Comparison of ENCODE assay signal across 8 mouse cellular contexts in genomic region chr19:32255429-32256185, GRCm38 (mm10).
DNase-seq lines count a peak whose midpoint lies in the region; ATAC-seq and TF ChIP-seq lines count a peak whose summit lies in the region.

No protein-coding gene starts in this region.

- H3K27ac ChIP-seq in forebrain, postnatal 0 days (ENCODE audit: low read depth, low read length) = 0 out of 2 replicates have a peak overlapping the region, but pooled peaks have one; percentile 21
- no peak overlapping the region for H3K27ac ChIP-seq in forebrain, embryonic 16.5 days (ENCODE audit: low read length)
- H3K27ac ChIP-seq in midbrain, embryonic 10.5 days (replicated peaks) = peak overlapping the region; percentile 69
- no peak overlapping the region for H3K27ac ChIP-seq in midbrain, embryonic 16.5 days (ENCODE audit: low read length)
- H3K27ac ChIP-seq in embryonic facial prominence, embryonic 14.5 days (replicated peaks; ENCODE audit: low read depth, low read length) = peak overlapping the region; percentile 48; the same call in 1 of the 2 replicates
- H3K27ac ChIP-seq in midbrain, postnatal 0 days (ENCODE audit: low read depth, low read length) = 0 out of 2 replicates have a peak overlapping the region, but pooled peaks have one; percentile 19

- no peak for TF ChIP-seq CTCF in forebrain, postnatal 0 days (IDR thresholded peaks at IDR 0.05; ENCODE audit: low read depth)
- no peak for TF ChIP-seq CTCF in midbrain, postnatal 0 days (IDR thresholded peaks at IDR 0.05)

- H3K9ac ChIP-seq in forebrain, postnatal 0 days = no peak overlapping the region
- H3K9ac ChIP-seq in forebrain, embryonic 16.5 days (replicated peaks; ENCODE audit: low read depth, low read length) = no peak overlapping the region
- H3K9ac ChIP-seq in midbrain, embryonic 16.5 days (ENCODE audit: low read depth, low read length) = no peak overlapping the region
- no peak overlapping the region for H3K9ac ChIP-seq in embryonic facial prominence, embryonic 14.5 days (ENCODE audit: low read depth, low read length)
- H3K9ac ChIP-seq in midbrain, postnatal 0 days (replicated peaks; ENCODE audit: low read length, poor library complexity, severe bottlenecking) = no peak overlapping the region

- WGBS in forebrain, postnatal 0 days = 40% methylated on average over 6 of the region's 6 CpGs
- 31% methylated on average over 6 of the region's 6 CpGs for WGBS in forebrain, embryonic 16.5 days
- WGBS in midbrain, embryonic 10.5 days = 23% methylated on average over 6 of the region's 6 CpGs
- 28% methylated on average over 6 of the region's 6 CpGs for WGBS in midbrain, embryonic 16.5 days
- 38% methylated on average over 6 of the region's 6 CpGs for WGBS in embryonic facial prominence, embryonic 14.5 days
- WGBS in midbrain, postnatal 0 days = 32% methylated on average over 6 of the region's 6 CpGs

- DNase-seq in forebrain, postnatal 0 days = no peak
- no peak for DNase-seq in midbrain, embryonic 10.5 days (ENCODE audit: low spot score)
- no peak for DNase-seq in embryonic facial prominence, embryonic 14.5 days (ENCODE audit: low spot score)
- no peak for DNase-seq in midbrain, postnatal 0 days (ENCODE audit: low spot score)
- no peak for DNase-seq in T-cell, adult 2 months (ENCODE audit: low spot score)

- ATAC-seq in forebrain, postnatal 0 days = no peak
- no peak for ATAC-seq in forebrain, embryonic 16.5 days
- ATAC-seq in midbrain, embryonic 16.5 days = no peak
- no peak for ATAC-seq in embryonic facial prominence, embryonic 14.5 days (ENCODE audit: low read depth)
- no peak for ATAC-seq in midbrain, postnatal 0 days (ENCODE audit: low FRiP score)
- no peak for ATAC-seq in cerebellum, adult (ENCODE audit: insufficient number of reproducible peaks, low FRiP score, low TSS enrichment)

- H3K4me1 ChIP-seq in forebrain, postnatal 0 days (ENCODE audit: insufficient read depth) = no peaks in the 10 kb centered on the region
- 0 out of 2 replicates have a peak, but pooled peaks cover 2% of the 10 kb centered on the region for H3K4me1 ChIP-seq in forebrain, embryonic 16.5 days (replicated peaks; ENCODE audit: control insufficient read depth, insufficient read depth, low read length)
- peaks cover 50% of the 10 kb centered on the region for H3K4me1 ChIP-seq in midbrain, embryonic 10.5 days
- no peaks in the 10 kb centered on the region for H3K4me1 ChIP-seq in midbrain, embryonic 16.5 days (ENCODE audit: control insufficient read depth, insufficient read depth, low read length)
- H3K4me1 ChIP-seq in embryonic facial prominence, embryonic 14.5 days (ENCODE audit: control insufficient read depth, insufficient read depth, low read length) = peaks cover 16% of the 10 kb centered on the region
- H3K4me1 ChIP-seq in midbrain, postnatal 0 days (ENCODE audit: insufficient read depth, low read length) = peaks cover 6% of the 10 kb centered on the region; the same call in 1 of the 2 replicates

- H3K36me3 ChIP-seq in forebrain, postnatal 0 days (ENCODE audit: insufficient read depth) = no peaks in the 10 kb centered on the region
- H3K36me3 ChIP-seq in forebrain, embryonic 16.5 days (ENCODE audit: control insufficient read depth, insufficient read depth) = no peaks in the 10 kb centered on the region
- H3K36me3 ChIP-seq in midbrain, embryonic 10.5 days = no peaks in the 10 kb centered on the region
- no peaks in the 10 kb centered on the region for H3K36me3 ChIP-seq in midbrain, embryonic 16.5 days (ENCODE audit: control insufficient read depth, insufficient read depth, low read length)
- no peaks in the 10 kb centered on the region for H3K36me3 ChIP-seq in embryonic facial prominence, embryonic 14.5 days (ENCODE audit: control insufficient read depth, insufficient read depth, low read length)
- peaks cover 4% of the 10 kb centered on the region; the same call in 1 of the 2 replicates for H3K36me3 ChIP-seq in midbrain, postnatal 0 days (ENCODE audit: insufficient read depth, low read length)

- H3K4me2 ChIP-seq in forebrain, postnatal 0 days (ENCODE audit: low read depth) = no peak overlapping the region
- H3K4me2 ChIP-seq in forebrain, embryonic 16.5 days (ENCODE audit: low read length) = no peak overlapping the region
- H3K4me2 ChIP-seq in midbrain, embryonic 16.5 days (ENCODE audit: low read length) = no peak overlapping the region
- no peak overlapping the region for H3K4me2 ChIP-seq in embryonic facial prominence, embryonic 14.5 days (ENCODE audit: low read depth, low read length)
- H3K4me2 ChIP-seq in midbrain, postnatal 0 days (ENCODE audit: low read depth, low read length, poor library complexity, severe bottlenecking) = no peak overlapping the region

- no peaks in the 10 kb centered on the region for H3K27me3 ChIP-seq in forebrain, postnatal 0 days (ENCODE audit: insufficient read depth, low read length)
- H3K27me3 ChIP-seq in forebrain, embryonic 16.5 days (replicated peaks; ENCODE audit: control insufficient read depth, insufficient read depth, low read length) = no peaks in the 10 kb centered on the region
- H3K27me3 ChIP-seq in midbrain, embryonic 10.5 days (ENCODE audit: low read depth, poor library complexity, severe bottlenecking) = no peaks in the 10 kb centered on the region
- H3K27me3 ChIP-seq in midbrain, embryonic 16.5 days (ENCODE audit: control insufficient read depth, insufficient read depth, low read depth, low read length) = no peaks in the 10 kb centered on the region
- H3K27me3 ChIP-seq in embryonic facial prominence, embryonic 14.5 days (replicated peaks; ENCODE audit: control insufficient read depth, insufficient read depth, low read length) = no peaks in the 10 kb centered on the region
- no peaks in the 10 kb centered on the region for H3K27me3 ChIP-seq in midbrain, postnatal 0 days (ENCODE audit: insufficient read depth, low read length)

- no peaks in the 10 kb centered on the region for H3K9me3 ChIP-seq in forebrain, postnatal 0 days (ENCODE audit: low read length)
- no peaks in the 10 kb centered on the region for H3K9me3 ChIP-seq in forebrain, embryonic 16.5 days (ENCODE audit: control insufficient read depth, low read length)
- H3K9me3 ChIP-seq in midbrain, embryonic 10.5 days (replicated peaks) = no peaks in the 10 kb centered on the region
- no peaks in the 10 kb centered on the region for H3K9me3 ChIP-seq in midbrain, embryonic 16.5 days (replicated peaks; ENCODE audit: control insufficient read depth, low read length, poor library complexity, severe bottlenecking)
- no peaks in the 10 kb centered on the region for H3K9me3 ChIP-seq in embryonic facial prominence, embryonic 14.5 days (ENCODE audit: control insufficient read depth, low read length)
- H3K9me3 ChIP-seq in midbrain, postnatal 0 days (ENCODE audit: low read length) = no peaks in the 10 kb centered on the region

- H3K4me3 ChIP-seq in forebrain, postnatal 0 days (ENCODE audit: low read depth, low read length) = no peak overlapping the region
- no peak overlapping the region for H3K4me3 ChIP-seq in forebrain, embryonic 16.5 days (replicated peaks; ENCODE audit: low read length)
- H3K4me3 ChIP-seq in midbrain, embryonic 10.5 days = no peak overlapping the region
- no peak overlapping the region for H3K4me3 ChIP-seq in midbrain, embryonic 16.5 days (ENCODE audit: low read depth, low read length)
- H3K4me3 ChIP-seq in embryonic facial prominence, embryonic 14.5 days (ENCODE audit: low read depth, low read length) = no peak overlapping the region
- no peak overlapping the region for H3K4me3 ChIP-seq in midbrain, postnatal 0 days (ENCODE audit: low read depth, low read length)

Comparison
In these comparisons a context has a peak if more than half of its experiments do, and no peak if none do; other contexts are left out.
1. H3K27ac ChIP-seq: peak in forebrain, postnatal 0 days (single experiment), midbrain, embryonic 10.5 days (single experiment), embryonic facial prominence, embryonic 14.5 days (single experiment) and midbrain, postnatal 0 days (single experiment); none in forebrain, embryonic 16.5 days (single experiment) and midbrain, embryonic 16.5 days (single experiment).